Mouse (Mus musculus) midbrain, embryonic 14.5 days (tissue): ENCODE results near the gene Ccdc91. TPM values are rescaled to one million over a fixed set of nuclear protein-coding genes. Genes with fewer than 3 reads are reported as not detected.

Experiments
- ATAC-seq: fragments of 200-750 bp; cut with Nextera tagmentation; 2 replicates; pipeline ENCODE4 v1.8.0; 2017; ENCODE audit warnings: moderate number of reproducible peaks, moderate library complexity; ENCODE audit not compliant: low FRiP score, low TSS enrichment
- DNase-seq: peaks from one replicate; pipeline ENCODE4 v3.0.0-alpha.2; 2015
- H3K27ac ChIP-seq: fragments of 300-500 bp; sonication (generic); replicated peaks from 2 replicates; pipeline ENCODE4 v1.5.1; 2014; ENCODE audit warnings: mild to moderate bottlenecking, low read depth, low read length, moderate library complexity
- H3K27me3 ChIP-seq: fragments of 300-500 bp; sonication (generic); 2 replicates; pipeline ENCODE4 v1.6.1; 2014; ENCODE audit warnings: low read length, control low read depth, mixed read lengths; ENCODE audit not compliant: control insufficient read depth, insufficient read depth
- H3K36me3 ChIP-seq: fragments of 300-500 bp; sonication (generic); 2 replicates; pipeline ENCODE4 v1.6.1; 2014; ENCODE audit warnings: low read length, control low read depth; ENCODE audit not compliant: control insufficient read depth, insufficient read depth
- H3K4me1 ChIP-seq: fragments of 300-500 bp; sonication (generic); 2 replicates; pipeline ENCODE4 v1.6.1; 2014; ENCODE audit warnings: mild to moderate bottlenecking, antibody characterized with exemption, low read length, control low read depth; ENCODE audit not compliant: control insufficient read depth, insufficient read depth
- H3K4me2 ChIP-seq: fragments of 300-500 bp; sonication (generic); 2 replicates; pipeline ENCODE4 v1.6.1; 2014; ENCODE audit warnings: mild to moderate bottlenecking, low read length, moderate library complexity
- H3K4me3 ChIP-seq: fragments of 300-500 bp; sonication (generic); replicated peaks from 2 replicates; pipeline ENCODE4 v1.5.1; 2014; ENCODE audit warnings: low read depth, low read length
- H3K9ac ChIP-seq: fragments of 300-500 bp; sonication (generic); replicated peaks from 2 replicates; pipeline ENCODE4 v1.6.1; 2014; ENCODE audit warnings: mild to moderate bottlenecking, low read length, moderate library complexity
- H3K9me3 ChIP-seq: fragments of 300-500 bp; sonication (generic); 2 replicates; pipeline ENCODE4 v1.6.1; 2016; ENCODE audit warnings: low read length, control low read depth, mixed read lengths; ENCODE audit not compliant: control insufficient read depth
- WGBS: fragments of 180-500 bp; shearing (Covaris S2); extraction: QIAGEN DNeasy Blood & Tissue Kit; methylation state at CpG from one replicate; pipeline ENCODE4 v1.1.7; 2014; 5-methylcytosine and 5-hydroxymethylcytosine counted together
- polyA plus RNA-seq: library from polyadenylated mRNA; unstranded; fragments of >200 nt; fragmentation: Nextera tagmentation; extraction: Ambion mirVana; gene quantifications from 2 replicates; pipeline ENCODE4 v1.2.1, GENCODE M21; 2014

Ccdc91 gene
- polyA plus RNA-seq, 1 experiment from 2014 or later = 37.7 TPM

DNA sequence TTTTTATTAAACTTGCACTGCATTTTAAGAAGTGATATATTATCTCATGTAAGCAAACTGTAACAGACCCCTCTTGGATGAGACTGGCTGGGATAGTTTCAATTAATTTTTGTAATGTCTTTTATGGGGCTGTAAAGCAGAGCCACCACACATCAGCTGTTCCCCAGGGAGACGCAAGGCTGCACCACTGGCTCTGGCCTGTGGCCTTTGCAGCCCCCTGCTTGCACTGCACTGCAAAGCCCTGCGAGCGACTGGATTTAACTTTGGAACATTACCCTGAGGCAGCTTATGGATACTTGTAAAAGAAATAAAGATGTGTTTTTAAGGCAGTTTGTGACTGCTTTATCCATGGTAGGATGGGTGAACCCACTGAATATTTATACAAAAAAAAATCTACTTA is 112.0 kb downstream of the Ccdc91 start:
- WGBS = 57% methylated on average over 3 of the region's 3 CpGs
- H3K36me3 ChIP-seq = 0 out of 2 replicates have a peak, but pooled peaks cover 3% of the 10 kb centered on the region
- no peaks in the 10 kb centered on the region for H3K27me3 ChIP-seq
- DNase-seq (peak; percentile 20), ATAC-seq (no peak)
- no peaks in the 10 kb centered on the region for H3K4me1 ChIP-seq
- H3K27ac ChIP-seq = no peak overlapping the region
- no peak overlapping the region for H3K9ac ChIP-seq
- H3K9me3 ChIP-seq = no peaks in the 10 kb centered on the region
- H3K4me2 ChIP-seq = no peak overlapping the region
- H3K4me3 ChIP-seq = no peak overlapping the region

DNA sequence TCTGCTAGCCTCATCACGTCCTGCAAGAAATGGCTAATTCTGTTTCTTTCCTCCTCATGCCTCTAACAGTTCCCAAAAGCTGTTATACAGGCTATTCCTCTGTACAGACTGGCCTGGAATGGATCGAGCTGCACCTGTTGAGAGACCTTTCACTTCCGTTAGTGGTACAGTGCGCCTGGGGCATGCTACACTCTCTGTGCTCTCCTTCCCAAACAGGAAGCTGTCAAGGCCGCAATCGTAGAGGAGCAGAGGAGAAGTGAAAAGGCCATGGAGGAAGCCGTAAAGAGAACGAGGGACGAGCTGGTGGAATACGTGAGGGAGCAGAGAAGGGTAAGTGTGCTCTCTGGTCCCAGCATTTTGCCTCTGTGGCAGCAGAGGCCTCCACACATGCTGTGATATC is 131.0 kb downstream of the Ccdc91 start:
- no peak for DNase-seq
- no peak for ATAC-seq
- Histone ChIP-seq H3K9ac (no peak overlapping the region), H3K4me1 (no peaks in the 10 kb centered on the region), H3K27me3 (no peaks in the 10 kb centered on the region), H3K4me2 (no peak overlapping the region), H3K4me3 (no peak overlapping the region), H3K36me3 (peaks cover 3% of the 10 kb centered on the region; the same call in 1 of the 2 replicates), H3K9me3 (no peaks in the 10 kb centered on the region), H3K27ac (no peak overlapping the region)
- WGBS = 95% methylated on average over 10 of the region's 10 CpGs

DNA sequence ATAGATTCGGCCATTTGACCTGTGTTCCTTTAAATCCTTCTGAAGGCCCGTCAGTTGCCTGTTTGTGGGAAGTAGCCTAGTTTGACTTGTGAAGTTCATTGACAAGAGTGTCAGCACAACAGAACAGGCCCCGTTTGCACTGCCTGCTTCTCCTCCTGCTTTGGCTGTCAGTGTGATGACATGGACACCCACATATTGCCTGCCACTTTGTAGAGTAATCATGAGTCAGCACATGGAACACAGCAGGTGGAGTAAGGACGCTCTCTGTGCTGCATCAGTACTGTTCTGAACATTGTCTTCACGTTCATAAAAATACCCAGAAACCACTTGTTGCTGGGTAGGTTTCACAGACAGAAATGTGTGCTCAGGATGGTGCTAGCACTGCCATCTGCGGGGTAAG is 132.0 kb downstream of the Ccdc91 start:
- ATAC-seq = no peak
- H3K36me3 ChIP-seq = peaks cover 3% of the 10 kb centered on the region; the same call in 1 of the 2 replicates
- H3K9ac ChIP-seq = no peak overlapping the region
- no peak overlapping the region for H3K4me2 ChIP-seq
- 44% methylated on average over 6 of the region's 6 CpGs for WGBS
- H3K4me1 ChIP-seq = no peaks in the 10 kb centered on the region
- H3K27me3 ChIP-seq = no peaks in the 10 kb centered on the region
- no peaks in the 10 kb centered on the region for H3K9me3 ChIP-seq
- no peak for DNase-seq
- no peak overlapping the region for H3K27ac ChIP-seq
- no peak overlapping the region for H3K4me3 ChIP-seq

DNA sequence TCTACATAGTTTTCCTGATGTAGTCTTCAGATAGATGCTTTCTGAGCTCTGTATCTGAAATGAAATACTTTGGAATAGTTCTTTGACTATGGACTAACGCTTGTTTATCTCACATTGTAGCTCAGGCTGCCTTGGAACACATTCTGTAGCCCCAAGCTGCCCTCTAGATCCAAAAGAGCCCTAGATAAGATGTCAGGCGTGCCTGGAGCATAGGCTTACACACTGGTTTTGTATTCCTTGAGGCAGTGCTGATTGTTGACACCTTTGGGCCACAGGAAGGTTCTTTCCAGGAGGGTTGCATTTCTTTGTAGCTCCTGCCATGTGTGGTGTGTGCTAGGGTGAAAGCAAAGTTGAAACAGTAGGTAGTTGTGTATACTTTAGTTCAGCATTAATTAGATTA is 139.7 kb downstream of the Ccdc91 start:
- ATAC-seq = no peak
- H3K27ac ChIP-seq = no peak overlapping the region
- H3K36me3 ChIP-seq = no peaks in the 10 kb centered on the region
- 78% methylated on average over 2 of the region's 2 CpGs for WGBS
- H3K27me3 ChIP-seq = no peaks in the 10 kb centered on the region
- no peaks in the 10 kb centered on the region for H3K9me3 ChIP-seq
- H3K4me1 ChIP-seq = no peaks in the 10 kb centered on the region
- no peak overlapping the region for H3K4me2 ChIP-seq
- H3K4me3 ChIP-seq = no peak overlapping the region
- no peak for DNase-seq
- no peak overlapping the region for H3K9ac ChIP-seq

DNA sequence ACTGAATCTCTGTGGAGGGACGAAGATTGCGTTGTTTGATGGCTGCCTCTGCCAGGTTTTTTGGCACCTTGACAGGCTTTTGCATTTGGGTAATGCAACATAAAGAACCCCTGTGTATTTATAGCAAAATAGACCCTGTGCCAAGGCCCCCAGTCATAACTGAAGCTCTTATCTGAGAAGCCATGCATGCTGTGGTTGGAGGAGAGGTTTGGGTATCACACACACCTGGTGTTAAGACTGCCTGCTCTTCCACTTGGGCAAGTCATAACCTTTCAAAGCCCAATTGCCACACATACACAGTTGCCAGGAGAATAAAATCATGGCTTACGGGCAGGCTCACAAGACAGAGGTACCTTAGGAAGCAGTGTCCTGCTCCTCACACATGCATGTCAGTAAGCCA is 147.5 kb downstream of the Ccdc91 start:
- Histone ChIP-seq H3K9me3 (no peaks in the 10 kb centered on the region), H3K27ac (no peak overlapping the region), H3K9ac (no peak overlapping the region), H3K4me2 (no peak overlapping the region), H3K4me1 (no peaks in the 10 kb centered on the region), H3K27me3 (no peaks in the 10 kb centered on the region), H3K4me3 (no peak overlapping the region), H3K36me3 (no peaks in the 10 kb centered on the region)
- DNase-seq (no peak), ATAC-seq (no peak)
- 78% methylated on average over 3 of the region's 3 CpGs for WGBS

DNA sequence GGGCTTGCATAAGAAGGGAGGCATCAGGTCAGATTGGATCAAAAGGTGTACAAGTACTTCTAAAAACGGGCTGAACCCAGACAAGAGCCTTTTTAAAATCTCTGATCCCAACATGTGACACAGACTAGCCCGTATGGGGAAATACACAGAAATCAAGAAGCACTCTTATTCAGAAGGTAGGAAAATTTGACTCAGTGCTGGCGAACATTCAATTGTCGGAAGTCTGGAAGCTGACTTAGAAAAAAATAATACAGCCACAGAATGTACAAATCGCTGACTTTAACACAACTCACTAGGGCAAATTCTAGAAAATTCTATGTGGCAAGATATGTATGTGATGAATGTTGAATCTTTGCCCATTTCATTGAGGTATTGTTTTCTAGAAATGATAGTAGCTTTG is 160.8 kb downstream of the Ccdc91 start:
- peaks cover 8% of the 10 kb centered on the region; the same call in 1 of the 2 replicates for H3K36me3 ChIP-seq
- no peaks in the 10 kb centered on the region for H3K4me1 ChIP-seq
- H3K4me2 ChIP-seq = no peak overlapping the region
- H3K9ac ChIP-seq = no peak overlapping the region
- 91% methylated on average over 5 of the region's 5 CpGs for WGBS
- H3K27me3 ChIP-seq = no peaks in the 10 kb centered on the region
- H3K27ac ChIP-seq = no peak overlapping the region
- no peak overlapping the region for H3K4me3 ChIP-seq
- ATAC-seq = no peak
- DNase-seq = no peak
- H3K9me3 ChIP-seq = no peaks in the 10 kb centered on the region

DNA sequence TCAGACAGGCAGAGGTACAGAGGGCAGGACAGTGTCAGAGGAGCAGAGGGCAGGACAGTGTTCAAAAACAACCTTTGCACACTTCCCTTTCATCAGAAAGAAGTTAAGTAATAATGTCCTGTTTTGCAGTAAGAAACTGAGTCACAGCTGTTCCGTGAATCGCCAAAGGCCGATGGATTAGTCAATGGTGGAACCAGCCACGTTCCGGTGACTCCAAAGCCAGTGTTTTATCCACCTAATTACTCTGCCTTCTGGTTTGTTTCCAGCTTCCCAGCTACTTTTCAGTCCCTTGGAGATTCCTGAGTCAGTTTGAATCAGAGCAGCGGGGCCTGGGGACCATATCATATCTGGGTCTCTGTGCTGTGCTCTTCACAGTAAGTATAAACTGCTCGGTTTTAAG is 168.2 kb downstream of the Ccdc91 start:
- Histone ChIP-seq H3K4me3 (no peak overlapping the region), H3K9me3 (no peaks in the 10 kb centered on the region), H3K27ac (no peak overlapping the region), H3K9ac (no peak overlapping the region), H3K36me3 (no peaks in the 10 kb centered on the region), H3K4me1 (no peaks in the 10 kb centered on the region), H3K27me3 (no peaks in the 10 kb centered on the region), H3K4me2 (no peak overlapping the region)
- no peak for ATAC-seq
- DNase-seq = no peak
- 85% methylated on average over 7 of the region's 7 CpGs for WGBS

- Histone ChIP-seq H3K9me3 (no peaks in the 10 kb centered on the region), H3K9ac (no peak overlapping the region), H3K36me3 (no peaks in the 10 kb centered on the region), H3K4me1 (no peaks in the 10 kb centered on the region), H3K27me3 (no peaks in the 10 kb centered on the region), H3K4me2 (no peak overlapping the region), H3K4me3 (no peak overlapping the region), H3K27ac (no peak overlapping the region)
- DNase-seq (no peak), ATAC-seq (no peak)
These were observed 168.8 kb downstream of the Ccdc91 start for GRCm38 (mm10) chr6:147644391-147644790.

DNA sequence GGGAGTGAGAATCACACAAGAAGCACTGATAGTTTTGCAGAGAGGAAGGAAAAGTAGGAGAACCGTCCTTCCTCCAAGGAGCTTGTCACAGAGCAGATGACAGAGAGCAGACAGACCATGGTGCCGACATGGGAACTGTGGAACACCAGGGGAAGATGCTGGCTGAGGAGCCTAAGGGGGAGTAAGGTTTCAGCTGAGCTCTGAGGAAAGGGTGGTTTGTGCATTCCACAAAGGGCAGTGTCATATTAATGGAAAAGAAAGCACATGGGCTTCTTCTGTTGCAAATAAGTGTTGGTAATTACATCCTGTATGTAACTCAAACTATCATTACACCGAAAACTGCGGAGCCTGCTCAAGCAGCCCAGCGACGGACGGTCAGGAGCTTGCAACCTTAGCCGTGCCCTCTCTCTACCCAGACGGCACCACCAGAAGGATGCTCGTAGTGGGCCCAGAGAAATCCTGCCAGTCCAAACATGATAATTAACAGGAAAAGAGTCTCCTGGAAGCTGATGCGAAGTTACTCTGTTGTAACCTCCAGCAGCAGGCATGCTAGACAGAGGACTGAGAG is 170.9 kb downstream of the Ccdc91 start:
- Histone ChIP-seq H3K4me1 (no peaks in the 10 kb centered on the region), H3K36me3 (no peaks in the 10 kb centered on the region), H3K4me2 (no peak overlapping the region), H3K27me3 (no peaks in the 10 kb centered on the region), H3K9me3 (no peaks in the 10 kb centered on the region), H3K4me3 (no peak overlapping the region), H3K9ac (no peak overlapping the region), H3K27ac (no peak overlapping the region)
- DNase-seq = no peak
- no peak for ATAC-seq
- WGBS = 91% methylated on average over 11 of the region's 11 CpGs
